In the genomic region with DNA sequence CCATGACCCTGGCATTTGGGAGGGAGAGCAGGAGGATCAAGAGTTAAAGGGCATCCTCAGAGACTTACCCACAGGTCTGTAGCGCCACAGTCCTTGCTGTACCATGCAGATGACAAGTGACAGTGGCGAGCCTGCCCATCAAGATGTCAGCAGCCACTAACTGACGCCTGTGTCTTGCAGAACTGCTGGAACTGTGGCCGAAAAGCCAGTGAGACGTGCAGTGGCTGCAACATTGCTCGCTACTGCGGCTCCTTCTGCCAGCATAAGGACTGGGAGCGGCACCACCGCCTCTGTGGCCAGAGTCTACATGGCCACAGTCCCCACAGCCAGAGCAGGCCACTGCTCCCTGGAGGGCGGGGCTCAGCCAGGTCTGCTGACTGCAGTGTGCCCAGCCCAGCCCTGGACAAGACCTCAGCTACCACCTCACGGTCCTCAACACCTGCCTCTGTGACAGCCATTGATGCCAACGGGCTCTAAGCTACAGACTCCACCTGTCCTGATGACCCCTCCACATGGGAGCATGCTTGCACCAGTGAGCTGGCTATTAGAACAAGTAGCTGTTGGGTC, we compare ENCODE assay signal across 20 mouse cellular contexts. TPM values are rescaled to one million over a fixed set of nuclear protein-coding genes. Genes with fewer than 3 reads are reported as not detected.
"Had no signal": no experiment of that assay in that cellular context is flagged by ENCODE, and none has a peak within 500 bp of the region (broad histone marks: within the 10 kb centered on the region; RNA-seq: fewer than 3 reads in every experiment).

No protein-coding gene starts in this region.

- H3K4me3 ChIP-seq: kidney, embryonic 15.5 days; limb, embryonic 13.5 days; liver, embryonic 13.5 days; midbrain, embryonic 10.5 days; midbrain, embryonic 15.5 days; neural tube, embryonic 13.5 days; stomach, embryonic 15.5 days had no signal

- DNase-seq: kidney, postnatal 14 days; left cerebral cortex, postnatal 4 days; liver, embryonic 13.5 days; lung, adult 18-20 months; retina, postnatal 1 day; right cerebral cortex, postnatal 4 days; spleen, adult 18-20 months; thymus, adult 2 months; thymus, postnatal 25 days had no signal

- H3K27me3 ChIP-seq: kidney, embryonic 15.5 days; limb, embryonic 13.5 days; liver, embryonic 13.5 days; midbrain, embryonic 15.5 days; neural tube, embryonic 13.5 days; stomach, embryonic 15.5 days had no signal

- H3K27ac ChIP-seq: kidney, embryonic 15.5 days; limb, embryonic 13.5 days; liver, embryonic 13.5 days; midbrain, embryonic 10.5 days; midbrain, embryonic 15.5 days; neural tube, embryonic 13.5 days; stomach, embryonic 15.5 days had no signal

- H3K9ac ChIP-seq: kidney, embryonic 15.5 days; limb, embryonic 13.5 days; liver, embryonic 13.5 days; midbrain, embryonic 15.5 days; neural tube, embryonic 13.5 days; stomach, embryonic 15.5 days had no signal

- H3K9me3 ChIP-seq: kidney, embryonic 15.5 days; limb, embryonic 13.5 days; liver, embryonic 13.5 days; midbrain, embryonic 10.5 days; midbrain, embryonic 15.5 days; neural tube, embryonic 13.5 days; stomach, embryonic 15.5 days had no signal

- H3K4me2 ChIP-seq: kidney, embryonic 15.5 days; limb, embryonic 13.5 days; liver, embryonic 13.5 days; midbrain, embryonic 15.5 days; neural tube, embryonic 13.5 days; stomach, embryonic 15.5 days had no signal

- ATAC-seq: midbrain, embryonic 15.5 days had no signal

- H3K4me1 ChIP-seq: kidney, embryonic 15.5 days; limb, embryonic 13.5 days had no signal

RNA-seq across cellular contexts. Expression of a gene that starts 12.1 kb away (rescaled TPM):
- polyA plus RNA-seq: large intestine, adult 2 months had no signal

RNA-seq across cellular contexts. Expression of a gene that starts 16.8 kb away (rescaled TPM):
- total RNA-seq: layer of hippocampus, postnatal 14 days; left cerebral cortex, adult 18-20 months; left cerebral cortex, postnatal 10 days had no signal
- polyA plus RNA-seq: large intestine, adult 2 months; liver, embryonic 13.5 days; urinary bladder, adult 2 months had no signal
